Mouse (Mus musculus) megakaryocyte, adult 5-6 weeks (primary cell): ENCODE results near the gene Tax1bp1. TPM values are rescaled to one million over a fixed set of nuclear protein-coding genes. Genes with fewer than 3 reads are reported as not detected.
A peak's percentile ranks its signal among the peaks of the same experiment; 100 is the strongest.

Experiments
- ATAC-seq: 2 replicates; pipeline ENCODE4 v1.8.0; 2016; ENCODE audit warnings: mild to moderate bottlenecking, inconsistent platforms; ENCODE audit not compliant: poor library complexity, severe bottlenecking
- total RNA-seq, 2 experiments: library from RNA; stranded (forward) in 1 of 2; stranded (reverse) in 1 of 2; fragments of 153-499, 151-499 nt in 1 of 2; fragments of 221-1000, 200-1000 nt in 1 of 2; gene quantifications; 2 replicates each; pipeline versions ENCODE4 v1.2.3 to v1.2.4; 2015 to 2017

The Tax1bp1 gene
- total RNA-seq, 2 experiments from 2014 or later: 154 to 239 TPM

DNA sequence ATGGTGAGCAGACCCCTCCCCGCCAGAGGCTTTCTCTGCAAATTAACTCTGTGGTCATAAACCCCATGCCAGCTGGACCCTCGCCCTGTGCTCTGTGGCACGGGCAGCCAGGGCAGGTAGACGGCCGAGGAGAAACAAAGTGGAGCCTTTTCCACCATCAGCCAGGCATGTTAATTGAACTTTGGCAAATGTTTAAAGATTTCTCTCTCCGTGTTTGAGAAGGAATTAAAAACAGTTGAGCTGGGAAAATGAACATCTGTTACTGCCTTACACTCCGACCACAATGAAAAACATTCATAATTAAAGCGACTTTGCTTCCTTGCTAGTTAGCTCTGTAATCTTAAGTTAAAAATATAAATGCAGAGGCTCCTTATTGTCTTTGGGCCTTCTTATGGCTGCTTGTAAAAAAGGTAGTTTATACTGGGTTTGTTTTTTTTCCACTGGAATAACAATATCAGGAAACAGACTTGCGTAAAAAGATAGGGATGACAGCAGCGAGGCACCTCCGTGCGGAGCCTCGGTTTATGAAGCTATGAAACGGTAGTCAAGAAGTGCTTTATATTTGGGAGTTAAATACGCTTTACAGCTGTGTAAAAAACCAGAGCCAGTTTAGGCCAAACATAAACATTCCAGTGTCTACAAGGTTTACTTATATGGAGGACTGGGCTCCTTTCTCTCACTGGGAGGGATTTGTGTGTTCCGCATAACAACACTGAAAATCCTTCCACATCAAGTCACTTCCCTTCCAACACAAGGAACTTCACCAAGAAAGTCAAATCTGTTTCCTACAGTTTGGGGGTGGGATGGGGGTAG, 81.7 kb downstream of the Tax1bp1 start:
- no peak for ATAC-seq

DNA sequence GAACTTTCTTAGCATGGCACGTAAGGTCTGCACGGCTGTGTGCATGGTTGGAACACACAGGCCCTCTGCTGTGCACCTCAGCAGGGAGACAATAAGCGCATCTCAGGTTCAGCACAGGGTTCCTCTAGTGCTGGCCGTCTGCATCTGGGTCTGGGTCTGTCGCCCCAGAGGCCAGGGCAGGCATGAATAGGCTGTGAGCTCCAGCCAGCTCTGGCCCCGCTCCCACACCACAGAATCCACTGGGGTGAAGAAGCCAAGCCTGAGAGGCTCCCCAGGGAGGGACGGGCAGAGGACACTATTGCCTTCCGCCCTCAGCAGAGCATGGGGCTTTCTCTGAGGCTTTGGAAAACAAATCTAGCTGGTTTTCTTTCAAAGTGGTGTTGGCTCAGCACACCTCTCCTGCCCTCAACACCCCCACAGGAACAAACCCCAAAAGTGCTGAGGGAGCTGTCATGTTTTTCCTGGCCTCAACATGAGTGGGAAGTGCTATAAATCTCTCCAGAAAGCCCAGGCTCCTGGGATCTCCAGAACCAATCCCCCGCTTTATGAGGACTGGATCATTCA, 82.6 kb downstream of the Tax1bp1 start:
- ATAC-seq: no peak

DNA sequence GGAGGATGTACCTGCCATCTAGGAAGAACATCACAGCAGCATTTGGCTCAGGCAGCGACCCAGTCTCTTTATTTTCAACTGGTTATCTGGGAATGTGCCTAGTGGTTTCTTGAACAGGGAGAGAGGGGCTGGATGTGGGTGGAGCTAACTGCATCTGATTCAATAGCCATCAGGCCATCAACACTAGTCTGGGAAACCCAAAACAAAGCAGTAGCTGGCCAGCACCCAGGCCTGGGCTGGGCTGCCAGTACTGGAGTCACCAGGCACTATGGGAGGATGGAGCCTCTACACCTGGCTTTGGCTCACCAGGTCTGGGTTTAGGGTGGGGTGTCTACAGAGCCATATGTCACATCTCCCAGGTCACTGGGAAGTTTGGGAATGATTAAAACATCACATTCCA, 83.2 kb downstream of the Tax1bp1 start:
- no peak for ATAC-seq

DNA sequence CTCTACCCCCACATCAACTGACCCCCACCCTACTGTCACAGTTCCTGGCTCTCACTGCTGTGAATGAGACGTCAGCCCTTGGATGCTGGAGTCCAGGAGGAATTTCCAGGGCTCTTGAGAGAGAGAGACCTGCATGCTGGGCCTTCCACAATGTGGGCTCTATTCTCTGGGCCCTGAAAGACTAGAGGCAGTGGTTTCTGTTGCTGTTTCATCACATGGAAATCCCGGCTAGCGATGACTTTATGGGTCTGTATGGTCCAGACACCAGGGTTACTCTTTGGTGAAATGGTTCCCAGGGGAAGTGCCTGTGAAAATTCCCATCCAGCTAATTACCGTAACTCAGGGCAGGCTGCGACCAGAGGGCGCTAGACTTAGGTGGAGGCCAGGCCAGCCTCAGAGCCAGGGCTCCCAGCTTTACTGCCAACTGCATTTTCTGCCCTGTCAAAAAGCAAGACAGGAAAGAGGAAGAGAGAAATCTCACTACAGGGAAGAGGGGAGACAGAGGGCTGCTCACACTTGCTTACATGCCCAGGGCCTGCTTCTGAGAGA, 83.8 kb downstream of the Tax1bp1 start:
- ATAC-seq: no peak

DNA sequence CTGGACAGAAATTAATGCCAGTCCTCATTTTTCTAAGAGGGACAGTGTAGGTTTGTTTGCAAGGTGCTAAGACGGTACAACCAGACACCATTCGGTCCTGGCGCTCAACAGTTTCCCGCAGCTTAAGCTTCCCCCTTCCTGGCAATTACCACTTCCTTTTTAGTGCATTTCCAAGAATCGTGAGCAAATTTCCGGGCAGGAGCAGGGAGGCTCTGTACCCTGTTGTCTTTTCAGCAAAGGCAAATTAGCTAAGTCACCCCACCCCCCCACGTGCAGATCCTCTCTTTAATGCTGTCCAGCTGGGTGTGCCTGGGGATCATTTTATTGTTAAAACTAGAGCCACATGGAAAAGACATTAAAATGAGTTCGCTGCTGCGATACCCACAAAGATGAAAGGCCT, 88.7 kb downstream of the Tax1bp1 start:
- peak; percentile 59 for ATAC-seq

DNA sequence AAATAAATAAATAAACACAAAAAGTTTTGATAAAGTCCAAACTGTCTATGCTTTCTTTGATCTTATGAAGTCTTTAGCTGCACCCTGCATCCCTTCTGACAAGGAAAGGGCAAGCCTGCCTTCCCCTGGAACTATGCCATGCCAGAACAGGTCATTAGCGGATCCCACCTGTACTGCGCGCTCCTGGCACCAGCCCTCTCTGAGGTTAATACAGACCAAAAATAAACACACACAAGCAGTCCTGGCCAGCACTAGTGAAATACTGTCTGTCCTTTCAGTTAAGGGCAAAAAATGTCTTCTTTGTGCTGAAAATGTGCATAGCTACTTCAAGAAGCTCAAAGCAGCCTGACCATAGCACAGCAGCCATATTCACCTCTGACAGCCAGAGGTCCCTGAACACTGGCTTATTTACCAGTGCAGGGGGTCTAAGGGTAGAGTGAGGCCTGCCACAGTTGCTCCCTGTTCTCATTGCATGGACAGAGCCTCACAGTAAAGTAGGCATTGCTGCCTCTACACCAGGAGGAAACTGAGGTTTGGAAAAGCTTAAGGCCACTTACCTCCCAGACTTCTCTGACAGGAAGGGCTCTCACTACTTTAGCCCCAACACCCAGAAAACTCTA, 91.8 kb downstream of the Tax1bp1 start:
- ATAC-seq: no peak

Other genes starting within 250 kb of the Tax1bp1 start
- 41.2 and 45.0 TPM in 2 replicates for gene Hibadh, start 73.3 kb upstream of the Tax1bp1 start, total RNA-seq (2015)
- 23.8 and 29.6 TPM in 2 replicates for gene Hibadh, start 73.3 kb upstream of the Tax1bp1 start, total RNA-seq (2017)